Mouse (Mus musculus) heart, embryonic 14.5 days (tissue): ENCODE measurements around the gene Ranbp3. TPM values are rescaled to one million over a fixed set of nuclear protein-coding genes. Genes with fewer than 3 reads are reported as not detected.
"Not testable (repeated sequence)": the region's sequence is repeated elsewhere in the genome, so short reads cannot be mapped to it uniquely, and the experiment has no call there.

Experiments
- ATAC-seq: fragments of 200-750 bp; cut with Nextera tagmentation; 2 replicates; pipeline ENCODE4 v1.8.0; 2017; ENCODE audit warnings: low read depth, moderate TSS enrichment; ENCODE audit not compliant: insufficient number of reproducible peaks, insufficient read depth, low FRiP score
- H3K27ac ChIP-seq, 2 experiments: fragments of 200-500 bp in 1 of 2; fragments of 300-500 bp in 1 of 2; sonication (generic) in 1 of 2; replicated peaks in 1 of 2; 2 replicates each; pipeline ENCODE4 v1.5.1; 2012 to 2014; ENCODE audit warnings: low read depth in 2 of 2, low read length in 2 of 2, control low read depth in 1 of 2, mild to moderate bottlenecking in 1 of 2, mixed read lengths in 1 of 2; ENCODE audit not compliant: control insufficient read depth in 1 of 2, insufficient read depth in 1 of 2
- H3K27me3 ChIP-seq: fragments of 300-500 bp; sonication (generic); 2 replicates; pipeline ENCODE4 v1.6.1; 2014; ENCODE audit warnings: mild to moderate bottlenecking, low read length, control low read depth; ENCODE audit not compliant: control insufficient read depth, insufficient read depth
- H3K36me3 ChIP-seq: fragments of 300-500 bp; sonication (generic); 2 replicates; pipeline ENCODE4 v1.6.1; 2014; ENCODE audit warnings: mild to moderate bottlenecking, control low read depth, low read length, mixed read lengths; ENCODE audit not compliant: control insufficient read depth, insufficient read depth
- H3K4me1 ChIP-seq, 2 experiments: fragments of 200-500 bp in 1 of 2; fragments of 300-500 bp in 1 of 2; sonication (generic) in 1 of 2; 2 replicates each; pipeline ENCODE4 v1.6.1; 2012 to 2014; ENCODE audit warnings: low read length in 2 of 2, control low read depth in 1 of 2, mixed read lengths in 1 of 2; ENCODE audit not compliant: control insufficient read depth in 2 of 2, insufficient read depth in 2 of 2
- H3K4me2 ChIP-seq: fragments of 300-500 bp; sonication (generic); 2 replicates; pipeline ENCODE4 v1.6.1; 2014; ENCODE audit warnings: mild to moderate bottlenecking, low read length
- H3K4me3 ChIP-seq, 2 experiments: fragments of 200-500 bp in 1 of 2; fragments of 300-500 bp in 1 of 2; sonication (generic) in 1 of 2; 2 replicates each; pipeline ENCODE4 v1.5.1; 2012 to 2014; ENCODE audit warnings: low read length in 2 of 2, mild to moderate bottlenecking in 2 of 2, control low read depth in 1 of 2, low read depth in 1 of 2, moderate library complexity in 1 of 2; ENCODE audit not compliant: control insufficient read depth in 1 of 2, insufficient read depth in 1 of 2
- H3K9ac ChIP-seq: fragments of 300-500 bp; sonication (generic); 2 replicates; pipeline ENCODE4 v1.6.1; 2014; ENCODE audit warnings: mild to moderate bottlenecking, low read length
- H3K9me3 ChIP-seq: fragments of 300-500 bp; sonication (generic); 2 replicates; pipeline ENCODE4 v1.6.1; 2016; ENCODE audit warnings: low read length, control low read depth; ENCODE audit not compliant: control insufficient read depth
- WGBS: fragments of 180-500 bp; shearing (Covaris S2); extraction: QIAGEN DNeasy Blood & Tissue Kit; methylation state at CpG from one replicate; pipeline ENCODE4 v1.1.7; 2014; 5-methylcytosine and 5-hydroxymethylcytosine counted together
- polyA plus RNA-seq: library from polyadenylated mRNA; unstranded; fragments of >200 nt; fragmentation: Nextera tagmentation; extraction: Ambion mirVana; gene quantifications from 2 replicates; pipeline ENCODE4 v1.2.1, GENCODE M21; 2014

The Ranbp3 gene
- polyA plus RNA-seq: 54.4 and 58.1 TPM in 2 replicates

DNA sequence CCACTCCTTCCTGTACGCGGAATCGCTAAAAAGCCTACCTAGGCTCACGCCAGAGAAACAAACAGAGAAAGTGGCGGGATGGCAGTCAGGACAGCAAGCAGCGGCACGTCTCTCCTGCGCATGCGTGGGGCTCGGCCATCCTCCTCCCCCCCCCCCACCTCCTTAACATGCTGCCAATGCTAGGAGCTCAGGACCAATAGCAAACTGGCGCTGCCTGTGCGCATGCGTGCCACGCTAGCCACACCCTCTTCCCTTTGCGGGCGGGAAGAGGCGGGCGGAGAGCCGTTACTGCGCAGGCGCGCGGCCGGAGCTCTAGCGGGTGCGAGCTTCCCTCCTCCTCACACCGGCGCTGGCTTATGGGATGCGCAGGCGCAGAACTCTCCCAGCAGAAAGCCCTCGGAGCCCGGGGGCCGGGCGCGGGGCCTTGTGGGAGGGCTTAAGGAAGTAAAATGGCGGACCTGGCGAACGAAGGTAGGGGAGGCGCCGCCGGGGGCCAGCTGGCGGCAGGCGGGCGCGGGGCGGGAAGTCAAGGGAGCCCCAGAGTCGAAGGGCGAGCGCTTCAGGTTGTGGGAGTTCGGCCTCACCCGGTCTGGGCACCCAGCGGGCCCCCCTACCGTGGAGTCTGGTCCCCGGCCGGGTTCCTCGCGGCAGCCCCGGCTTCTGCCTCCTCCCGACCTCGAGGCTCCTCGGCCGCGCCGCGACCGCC lies at the start of gene Ranbp3:
Gene Ranbp3, plus strand, starts transcription at position 354 of the 706 bp plus-strand sequence.
- under 1% methylated on average over 58 of the region's 66 CpGs for WGBS
- Histone ChIP-seq H3K36me3 (peaks cover 27% of the 10 kb centered on the region), H3K9ac (peak within 1 kb of the TSS; percentile 96), H3K27me3 (peaks cover 2% of the 10 kb centered on the region; the same call in 1 of the 2 replicates), H3K4me2 (peak within 1 kb of the TSS; percentile 87), H3K9me3 (no peaks in the 10 kb centered on the region), H3K27ac (peak within 1 kb of the TSS; percentile 94 to 97), H3K4me3 (peak within 1 kb of the TSS; percentile 78 to 84), H3K4me1 (peaks cover 6 to 22% of the 10 kb centered on the region in 2 experiments)
- peak; percentile 94 for ATAC-seq

DNA sequence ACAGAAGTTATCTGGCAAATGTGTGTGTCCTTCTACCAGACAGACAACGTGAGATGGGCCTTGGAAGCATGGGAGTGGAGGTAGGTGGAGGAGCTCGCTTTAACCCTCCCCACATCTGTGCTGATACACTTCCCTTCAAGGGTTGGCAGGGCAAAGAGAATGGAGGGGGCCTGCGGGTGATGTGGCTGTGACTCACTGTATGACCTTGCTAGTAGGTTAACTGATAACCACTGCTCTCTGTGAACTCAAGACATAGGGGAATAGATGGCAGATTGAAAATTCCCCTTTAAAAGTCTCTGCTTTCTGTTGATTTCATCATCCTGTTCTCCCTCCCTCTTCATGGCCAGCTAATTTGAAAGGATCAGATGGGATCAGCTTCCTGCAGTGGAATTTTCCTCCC lies 47.6 kb upstream of the Ranbp3 start:
- ATAC-seq: no peak
- Histone ChIP-seq H3K9me3 (no peaks in the 10 kb centered on the region), H3K4me3 (peak overlapping the region in 1 of 2 experiments; percentile 94; a peak in 2 of 4 replicates), H3K4me2 (peak overlapping the region; percentile 96), H3K9ac (peak overlapping the region; percentile 95; the same call in 1 of the 2 replicates), H3K27me3 (no peaks in the 10 kb centered on the region), H3K27ac (no peak overlapping the region), H3K36me3 (peaks cover 34% of the 10 kb centered on the region), H3K4me1 (peaks cover 10 to 20% of the 10 kb centered on the region in 2 experiments)
- WGBS: 35% methylated on average over 3 of the region's 3 CpGs

DNA sequence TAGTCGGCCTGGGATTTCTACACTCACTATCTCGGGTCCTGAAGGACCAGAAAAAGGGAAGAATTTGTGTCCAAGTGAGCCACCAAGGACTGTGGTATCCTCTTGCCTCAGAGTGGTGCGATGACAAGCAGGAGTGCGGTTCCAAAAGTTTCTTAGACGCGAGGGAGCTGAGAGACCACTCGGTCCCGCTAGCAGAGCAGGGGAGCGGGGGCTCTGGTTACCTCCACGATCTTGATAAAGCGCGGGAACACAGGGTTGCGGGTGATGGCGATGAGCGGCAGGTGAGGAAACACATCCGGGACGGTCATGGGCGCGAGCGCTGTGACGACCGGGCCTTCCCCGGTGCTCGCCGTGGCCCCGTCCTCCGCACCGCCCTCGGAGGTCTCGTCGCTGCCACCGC lies 46.8 kb upstream of the Ranbp3 start:
- peak overlapping the region in 1 of 2 experiments; percentile 67; a peak in 3 of 4 replicates for H3K27ac ChIP-seq
- ATAC-seq: peak; percentile 7; the same call in 1 of the 2 replicates
- H3K4me1 ChIP-seq: peaks cover 10 to 20% of the 10 kb centered on the region in 2 experiments
- peaks cover 27% of the 10 kb centered on the region for H3K36me3 ChIP-seq
- H3K9ac ChIP-seq: peak overlapping the region; percentile 95
- peak overlapping the region; percentile 96 for H3K4me2 ChIP-seq
- H3K4me3 ChIP-seq: peak overlapping the region; percentile 82 to 94
- no peaks in the 10 kb centered on the region for H3K9me3 ChIP-seq
- H3K27me3 ChIP-seq: no peaks in the 10 kb centered on the region
- under 1% methylated on average over 31 of the region's 32 CpGs for WGBS

DNA sequence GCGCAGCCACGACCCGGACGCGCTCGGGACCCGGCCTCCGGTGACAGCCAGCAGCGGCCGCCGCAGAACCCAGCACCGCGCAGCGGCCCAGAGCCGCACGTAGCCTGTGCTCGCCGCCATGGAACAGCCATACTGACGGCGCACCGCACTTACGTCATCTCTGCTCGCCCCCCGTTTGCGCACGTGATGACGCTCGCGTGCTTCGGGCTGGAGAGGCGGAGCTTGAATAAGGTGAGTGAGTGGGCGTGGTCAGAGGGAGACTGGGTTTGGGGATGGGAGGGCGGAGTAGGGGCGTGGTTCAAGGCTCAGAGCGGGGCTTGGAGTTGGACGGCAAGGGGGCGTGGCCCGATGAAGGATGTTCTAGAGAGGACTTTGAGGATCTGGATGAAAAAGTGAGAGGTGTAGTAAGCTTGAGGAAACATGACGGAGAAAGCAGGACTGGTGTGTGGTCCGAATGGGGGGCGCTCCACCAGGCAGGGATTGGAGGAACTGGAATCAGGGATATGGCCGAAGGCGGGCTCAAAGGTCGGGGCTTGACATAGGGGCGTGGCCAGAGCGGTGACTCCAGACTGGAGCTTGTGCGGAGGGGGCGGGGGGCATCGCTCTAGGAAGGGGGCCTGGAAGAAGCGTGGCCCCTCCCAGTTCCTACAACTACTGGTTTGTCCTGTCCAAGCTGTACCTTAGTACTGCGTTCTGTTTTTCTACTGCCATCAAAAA lies 46.2 kb upstream of the Ranbp3 start, which contains the start of gene Lonp1:
Gene Lonp1, minus strand, starts transcription at position 134 of the 717 bp plus-strand sequence.
- peak within 1 kb of the TSS; percentile 96 for H3K4me2 ChIP-seq
- peak within 1 kb of the TSS; percentile 6 to 67 for H3K27ac ChIP-seq
- under 1% methylated on average over 51 of the region's 51 CpGs for WGBS
- ATAC-seq: peak; percentile 93
- peak within 1 kb of the TSS; percentile 95 for H3K9ac ChIP-seq
- peaks cover 22% of the 10 kb centered on the region for H3K36me3 ChIP-seq
- peak within 1 kb of the TSS; percentile 82 to 94 for H3K4me3 ChIP-seq
- peaks cover 10 to 20% of the 10 kb centered on the region in 2 experiments for H3K4me1 ChIP-seq
- no peaks in the 10 kb centered on the region for H3K27me3 ChIP-seq
- H3K9me3 ChIP-seq: no peaks in the 10 kb centered on the region

DNA sequence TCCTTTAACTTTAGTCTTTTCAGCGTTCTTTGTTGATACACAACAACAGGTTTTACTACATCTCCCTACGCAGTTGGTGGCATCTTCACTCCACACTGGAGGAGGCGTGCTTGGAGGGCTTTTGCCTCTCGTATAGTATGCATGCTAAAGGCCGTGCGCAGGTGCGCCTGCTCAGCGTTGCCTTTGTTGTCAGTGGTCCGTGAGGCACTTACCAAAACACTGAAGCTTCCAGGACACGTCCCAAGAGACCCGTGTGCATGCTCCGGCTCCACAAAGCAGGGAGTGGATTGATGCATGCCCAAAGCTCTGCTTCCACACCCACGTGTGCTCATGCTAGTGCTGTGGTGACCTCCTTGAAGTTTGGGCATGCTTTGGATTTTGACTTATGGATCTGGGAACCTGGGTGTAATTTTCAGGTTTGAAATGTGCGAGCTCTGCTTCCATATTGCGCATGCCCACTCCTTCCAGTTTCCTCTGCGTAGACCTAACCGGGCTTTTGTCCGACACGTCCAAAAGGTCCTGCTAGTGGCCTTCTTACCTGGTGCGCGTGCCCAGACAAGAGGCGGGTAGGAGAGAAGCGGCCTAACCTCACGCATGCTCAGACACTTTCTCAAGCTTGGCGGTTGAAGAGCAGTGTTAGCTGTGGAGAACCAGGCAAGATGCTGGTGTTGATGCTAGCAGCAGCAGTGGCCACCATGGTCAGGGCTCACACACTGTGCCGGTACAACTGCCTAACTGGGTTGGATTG lies 45.4 kb upstream of the Ranbp3 start, which contains the start of gene Catsperd:
Gene Catsperd, plus strand, starts transcription at position 614 of the 748 bp plus-strand sequence.
- Histone ChIP-seq H3K9me3 (no peaks in the 10 kb centered on the region), H3K4me3 (peak within 1 kb of the TSS; percentile 82 to 94), H3K27ac (peak within 1 kb of the TSS; percentile 6 to 46; a peak in 2 of 4 replicates), H3K36me3 (peaks cover 14% of the 10 kb centered on the region), H3K4me1 (peaks cover 10 to 20% of the 10 kb centered on the region in 2 experiments), H3K9ac (peak within 1 kb of the TSS; percentile 59), H3K27me3 (no peaks in the 10 kb centered on the region), H3K4me2 (peak within 1 kb of the TSS; percentile 96)
- 11% methylated on average over 26 of the region's 26 CpGs for WGBS
- ATAC-seq: no peak

DNA sequence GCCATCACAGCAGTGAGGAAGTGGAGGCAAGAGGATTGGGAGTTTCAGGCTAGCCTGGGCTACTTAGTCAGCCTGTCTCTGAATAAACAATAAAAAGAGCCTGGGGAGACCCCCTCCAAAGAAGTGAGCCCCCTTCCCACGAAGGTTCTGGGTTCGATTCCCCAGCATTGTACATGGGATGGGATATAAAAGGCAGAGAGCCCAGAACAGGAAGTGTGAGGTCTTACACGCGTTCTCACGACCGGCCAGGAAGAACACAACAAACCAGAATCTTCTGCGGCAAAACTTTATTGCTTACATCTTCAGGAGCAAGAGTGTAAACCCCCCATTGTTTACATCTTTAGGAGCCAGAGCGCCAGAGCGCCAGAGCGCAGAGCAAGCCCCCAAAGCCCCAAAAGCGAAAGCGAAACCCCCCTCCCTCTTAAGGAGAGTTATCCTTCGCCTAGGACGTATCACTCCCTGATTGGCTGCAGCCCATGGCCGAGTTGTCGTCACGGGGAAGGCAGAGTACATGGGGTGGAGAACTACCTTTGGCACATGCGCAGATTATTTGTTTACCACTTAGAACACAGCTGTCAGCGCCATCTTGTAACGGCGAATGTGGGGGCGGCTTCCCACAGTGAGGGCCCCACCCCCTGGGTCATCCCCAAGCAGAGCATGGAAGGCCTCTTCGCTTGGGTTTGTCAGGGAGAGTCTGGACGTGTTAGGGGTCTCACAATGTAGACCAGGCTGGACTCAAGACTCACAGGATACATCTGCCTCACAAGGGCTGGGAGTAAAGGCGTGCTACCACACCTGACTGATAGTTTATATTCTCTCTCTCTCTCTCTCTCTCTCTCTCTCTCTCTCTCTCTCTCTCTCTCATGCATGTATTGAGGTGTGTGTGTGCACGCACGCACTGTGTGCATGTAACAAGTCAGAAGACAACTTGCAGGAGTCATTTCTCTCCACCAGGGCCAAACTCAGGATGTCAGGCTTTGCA lies 43.0 kb upstream of the Ranbp3 start:
- not testable (repeated sequence) for ATAC-seq, H3K36me3 ChIP-seq, H3K9me3 ChIP-seq, H3K9ac ChIP-seq, H3K4me2 ChIP-seq, H3K4me3 ChIP-seq, H3K27ac ChIP-seq, H3K27me3 ChIP-seq
- H3K4me1 ChIP-seq: peaks cover 10 to 19% of the 10 kb centered on the region in 2 experiments
- 80% methylated on average over 27 of the region's 27 CpGs for WGBS
